Mouse (Mus musculus) small intestine, adult 2 months (tissue): ENCODE results near the gene Akap8.

ENCODE experiments used
- CTCF ChIP-seq: fragments of 200-500 bp; IDR thresholded peaks from 2 replicates; pipeline ENCODE4 v1.5.1; 2012; ENCODE audit warnings: low read depth, mild to moderate bottlenecking, control low read depth, inconsistent platforms, low read length, moderate library complexity, mixed read lengths; ENCODE audit not compliant: insufficient replicate concordance, insufficient read length; ENCODE audit errors: extremely low read depth
- POLR2A ChIP-seq: fragments of 200-500 bp; IDR thresholded peaks from 2 replicates; pipeline ENCODE4 v1.6.1; 2012; ENCODE audit warnings: low read depth, mild to moderate bottlenecking, control low read depth, inconsistent platforms, low read length, moderate library complexity

DNA sequence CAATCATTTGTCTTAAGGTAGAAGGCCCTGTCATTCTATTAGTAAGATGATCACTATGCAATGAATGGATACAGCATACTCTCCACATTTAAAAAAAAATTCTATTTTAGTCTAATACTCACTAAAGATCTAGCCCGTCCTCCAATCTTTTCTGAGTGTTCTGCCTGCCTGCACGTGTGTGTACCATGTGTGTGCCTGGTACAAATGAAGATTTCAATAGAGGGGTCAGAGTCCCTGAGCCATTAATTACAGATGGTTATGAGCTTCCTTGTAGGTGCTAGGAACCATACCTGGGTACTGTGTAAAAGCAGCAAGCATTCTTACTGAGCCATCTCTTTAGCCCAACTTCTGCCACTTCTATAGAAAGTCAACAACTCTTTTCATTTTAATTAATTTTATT is 64.1 kb downstream of the Akap8 start:
- TF ChIP-seq CTCF (no peak), POLR2A (no peak)
